Mouse (Mus musculus): ENCODE results near the gene Zfp334. TPM values are rescaled to one million over a fixed set of nuclear protein-coding genes. Genes with fewer than 3 reads are reported as not detected.

Zfp334 gene
- total RNA-seq (2021), result 1 to 10 TPM; 5.1 to 6.0 TPM
- long read RNA-seq, experiment 1, full-length matches to known transcripts, result 3 of 7 reads
- long read RNA-seq, experiment 1, partial matches to known transcripts, result 0 of 7 reads
- long read RNA-seq, experiment 1, other reads (novel, unspliced or antisense), result 4 of 7 reads
- long read RNA-seq, experiment 2, full-length matches to known transcripts, result 5 of 6 reads
- long read RNA-seq, experiment 2, partial matches to known transcripts, result 0 of 6 reads
- long read RNA-seq, experiment 2, other reads (novel, unspliced or antisense), result 1 of 6 reads

DNA sequence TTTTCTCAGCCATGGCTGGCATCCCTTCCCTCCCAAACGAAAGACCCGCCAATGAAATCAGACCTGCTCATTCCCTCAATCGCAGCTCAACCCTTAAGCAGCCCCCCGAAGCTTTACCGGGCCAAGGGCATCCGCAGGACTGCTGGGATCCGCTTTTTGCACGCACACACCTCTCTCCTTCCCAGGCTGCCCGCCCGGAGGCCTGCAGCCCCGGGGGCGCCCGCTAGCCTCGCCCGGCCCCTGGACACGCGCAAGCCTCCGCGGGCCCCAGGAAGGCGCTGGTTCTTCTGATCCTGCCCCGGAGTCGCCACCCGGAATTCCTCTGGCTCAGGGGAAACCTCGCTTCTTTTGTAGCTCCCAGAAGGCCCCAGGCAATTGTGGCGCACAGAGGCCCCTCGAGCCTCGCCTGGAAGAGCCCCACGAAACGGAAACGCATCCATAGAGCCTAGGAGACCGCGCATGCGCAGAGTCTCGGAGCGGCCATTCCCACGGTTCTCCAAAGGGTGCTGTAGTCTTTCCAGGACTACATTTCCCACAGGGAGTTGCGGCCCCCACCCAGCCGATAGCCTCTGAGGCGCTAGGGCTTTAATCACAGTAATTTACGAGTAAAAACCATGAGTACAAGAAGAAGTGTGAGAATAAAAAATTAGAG, at the start of gene Zfp334:
Gene Zfp334, minus strand, starts transcription at position 416 of the 652 bp plus-strand sequence.
- DNase-seq, result peak; percentile 96

- no peak for DNase-seq
Observed at GRCm38 (mm10) chr2:165428694-165429093, 40.6 kb upstream of the Zfp334 start.

GRCm38 (mm10) chr2:165420195-165420594, 32.1 kb upstream of the Zfp334 start:
- DNase-seq, result no peak

- DNase-seq, result no peak
Observed at GRCm38 (mm10) chr2:165419670-165420111, 31.6 kb upstream of the Zfp334 start.

GRCm38 (mm10) chr2:165418577-165418976, 30.5 kb upstream of the Zfp334 start:
- no peak for DNase-seq

- peak; percentile 81 for DNase-seq
Observed at GRCm38 (mm10) chr2:165417291-165417690, 29.2 kb upstream of the Zfp334 start.

GRCm38 (mm10) chr2:165415795-165416194, 27.7 kb upstream of the Zfp334 start:
- no peak for DNase-seq

- DNase-seq, result no peak
Observed at GRCm38 (mm10) chr2:165415141-165415721, 27.2 kb upstream of the Zfp334 start.

- DNase-seq, result no peak
Observed at GRCm38 (mm10) chr2:165414321-165414720, 26.3 kb upstream of the Zfp334 start.

GRCm38 (mm10) chr2:165413884-165414283, 25.8 kb upstream of the Zfp334 start:
- DNase-seq, result no peak

GRCm38 (mm10) chr2:165407700-165408301, 19.7 kb upstream of the Zfp334 start:
- DNase-seq, result peak; percentile 90

GRCm38 (mm10) chr2:165405351-165405750, 17.3 kb upstream of the Zfp334 start:
- peak; percentile 67 for DNase-seq

GRCm38 (mm10) chr2:165404951-165405350, 16.9 kb upstream of the Zfp334 start:
- no peak for DNase-seq

DNA sequence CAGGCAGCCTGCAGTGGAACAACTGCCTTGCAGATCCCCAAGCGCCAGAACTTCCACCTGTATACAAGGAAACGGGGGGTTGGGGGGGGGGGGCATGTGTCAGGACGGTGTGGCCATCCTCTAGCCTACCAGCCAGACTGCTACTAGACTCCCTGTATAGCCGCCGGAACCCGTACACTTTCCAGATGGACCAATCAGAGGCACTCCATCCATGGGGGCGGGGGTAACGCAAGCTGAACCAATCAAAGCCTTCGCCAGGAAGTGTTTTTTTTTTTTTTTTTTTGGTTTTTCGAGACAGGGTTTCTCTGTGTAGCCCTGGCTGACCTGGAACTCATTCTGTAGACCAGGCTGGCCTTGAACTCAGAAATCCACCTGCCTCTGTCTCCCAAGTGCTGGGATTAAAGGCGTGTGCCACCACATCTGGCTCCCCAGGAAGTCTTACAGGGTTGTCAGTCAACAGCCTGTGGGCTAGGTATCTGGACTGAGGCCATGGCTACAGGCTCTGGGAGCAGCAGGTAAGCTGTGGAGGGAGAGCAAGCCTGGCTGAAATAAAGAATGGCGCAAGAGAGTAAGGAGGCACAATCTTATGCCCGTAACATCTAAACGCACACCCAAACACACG, 10.2 kb upstream of the Zfp334 start:
- DNase-seq, result no peak

- DNase-seq, result peak; percentile 51
Observed at GRCm38 (mm10) chr2:165397502-165398163, 9.6 kb upstream of the Zfp334 start.

GRCm38 (mm10) chr2:165396831-165397501, 8.9 kb upstream of the Zfp334 start:
- DNase-seq, result peak; percentile 45

DNA sequence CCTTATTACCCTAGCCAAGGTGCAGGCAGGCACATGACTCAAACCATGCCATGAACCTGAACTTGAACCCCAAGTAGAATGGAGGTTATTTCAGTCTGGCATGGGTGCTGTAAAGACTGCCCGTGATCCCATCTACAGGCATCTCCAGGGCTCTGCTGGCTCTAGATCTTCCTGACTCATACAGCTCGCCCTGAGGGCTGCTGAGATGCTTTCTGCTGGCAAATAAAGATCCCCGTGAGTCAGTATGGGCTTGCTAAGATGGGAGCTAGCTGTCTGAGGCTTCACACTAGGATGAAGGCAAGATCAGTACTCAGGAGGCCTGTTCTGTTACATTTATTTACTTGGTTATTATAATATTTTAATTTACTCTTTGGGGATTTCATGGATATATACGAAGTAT, 4.1 kb upstream of the Zfp334 start:
- no peak for DNase-seq

- peak; percentile 60 for DNase-seq
Observed at GRCm38 (mm10) chr2:165391561-165391960, 3.5 kb upstream of the Zfp334 start.

- DNase-seq, result no peak
Observed at GRCm38 (mm10) chr2:165389299-165389952, 1.4 kb upstream of the Zfp334 start.

- DNase-seq, result no peak
Observed at GRCm38 (mm10) chr2:165387370-165387769, 689 bp downstream of the Zfp334 start.

GRCm38 (mm10) chr2:165380050-165380449, 8.0 kb downstream of the Zfp334 start:
- DNase-seq, result no peak

All from adrenal gland, postnatal 10 days (tissue).